Mouse (Mus musculus) intestine, embryonic 15.5 days (tissue): ENCODE data around the gene Nfic. TPM values are rescaled to one million over a fixed set of nuclear protein-coding genes. Genes with fewer than 3 reads are reported as not detected.

Experiments
- ATAC-seq: fragments of 200-750 bp; cut with Nextera tagmentation; 2 replicates; pipeline ENCODE4 v1.8.0; 2017; ENCODE audit warnings: moderate TSS enrichment, moderate library complexity
- H3K27ac ChIP-seq: fragments of 300-500 bp; sonication (generic); 2 replicates; pipeline ENCODE4 v1.5.1; 2015; ENCODE audit warnings: mild to moderate bottlenecking, inconsistent platforms
- H3K27me3 ChIP-seq: fragments of 300-500 bp; sonication (generic); replicated peaks from 2 replicates; pipeline ENCODE4 v1.6.1; 2015; ENCODE audit warnings: inconsistent platforms
- H3K36me3 ChIP-seq: fragments of 300-500 bp; sonication (generic); 2 replicates; pipeline ENCODE4 v1.6.1; 2015; ENCODE audit warnings: inconsistent platforms
- H3K4me1 ChIP-seq: fragments of 300-500 bp; sonication (generic); replicated peaks from 2 replicates; pipeline ENCODE4 v1.6.1; 2015; ENCODE audit warnings: inconsistent platforms
- H3K4me2 ChIP-seq: fragments of 300-500 bp; sonication (generic); replicated peaks from 2 replicates; pipeline ENCODE4 v1.6.1; 2015; ENCODE audit warnings: mild to moderate bottlenecking, inconsistent platforms
- H3K4me3 ChIP-seq: fragments of 300-500 bp; sonication (generic); replicated peaks from 2 replicates; pipeline ENCODE4 v1.5.1; 2015; ENCODE audit warnings: inconsistent platforms
- H3K9ac ChIP-seq: fragments of 300-500 bp; sonication (generic); 2 replicates; pipeline ENCODE4 v1.6.1; 2015; ENCODE audit warnings: inconsistent platforms
- H3K9me3 ChIP-seq: fragments of 300-500 bp; sonication (generic); 2 replicates; pipeline ENCODE4 v1.6.1; 2016; ENCODE audit warnings: inconsistent platforms
- WGBS: fragments of 180-500 bp; shearing (Covaris S2); methylation state at CpG from one replicate; pipeline ENCODE4 v1.1.7; 2015; 5-methylcytosine and 5-hydroxymethylcytosine counted together
- polyA plus RNA-seq: library from polyadenylated mRNA; unstranded; fragments of >200 nt; fragmentation: Nextera tagmentation; extraction: Ambion mirVana; gene quantifications from 2 replicates; pipeline ENCODE4 v1.2.1, GENCODE M21; 2015

Nfic gene
- polyA plus RNA-seq, 1 experiment from 2014 or later = 52.8 TPM

GRCm38 (mm10) chr10:81418216-81419070, 37.0 kb downstream of the Nfic start:
- Histone ChIP-seq H3K4me3 (no peak overlapping the region), H3K36me3 (no peaks in the 10 kb centered on the region), H3K9ac (no peak overlapping the region), H3K4me1 (peaks cover 51% of the 10 kb centered on the region), H3K27ac (no peak overlapping the region), H3K9me3 (no peaks in the 10 kb centered on the region), H3K27me3 (no peaks in the 10 kb centered on the region), H3K4me2 (no peak overlapping the region)
- 54% methylated on average over 11 of the region's 11 CpGs for WGBS
- no peak for ATAC-seq

DNA sequence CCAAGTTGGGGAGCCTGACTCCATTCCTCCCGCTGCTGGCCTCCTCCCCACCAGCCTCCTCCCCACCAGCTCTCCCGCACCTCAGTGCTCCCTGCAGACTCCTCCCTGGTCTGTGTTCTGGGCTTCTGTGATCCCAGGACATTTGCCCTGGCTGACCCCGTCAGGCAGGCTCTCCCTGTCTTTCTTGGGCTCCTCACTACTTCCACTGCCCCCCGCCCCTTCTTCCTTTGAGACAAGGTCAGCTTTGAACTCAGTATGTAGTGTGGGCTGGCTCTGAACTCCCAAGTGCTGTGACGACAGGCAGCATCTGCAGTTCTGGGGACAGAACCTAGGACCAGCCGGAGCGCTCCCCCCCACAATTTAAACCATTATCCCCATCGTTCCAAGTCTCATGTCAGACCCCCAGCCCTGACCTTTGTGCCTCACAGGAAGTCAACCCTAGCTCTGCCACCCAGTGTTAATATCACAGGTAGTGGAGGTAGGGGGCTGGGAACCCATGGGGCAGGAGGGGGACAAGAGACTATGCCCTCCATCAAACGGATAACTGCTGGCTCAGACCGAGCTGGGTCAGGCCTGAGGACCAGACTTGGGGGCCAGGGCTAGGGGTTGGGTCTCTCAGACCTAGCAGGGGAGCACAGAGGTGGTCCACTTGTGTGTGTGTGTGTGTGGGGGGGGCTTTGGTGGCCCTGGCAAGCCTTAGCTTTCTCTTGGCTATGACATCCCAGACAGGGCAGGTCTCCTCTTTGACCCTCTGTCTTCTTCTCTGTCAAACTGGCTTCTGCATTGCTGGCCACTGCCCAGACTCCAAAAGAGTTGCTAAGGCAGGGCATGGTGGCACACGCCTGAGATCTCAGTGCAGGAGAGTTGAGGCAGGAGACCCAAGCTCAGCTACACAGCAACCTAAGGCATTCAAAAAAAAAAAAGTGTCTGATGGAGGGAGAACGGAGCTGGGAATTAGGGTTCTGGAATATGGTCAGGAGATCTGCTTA, 37.9 kb downstream of the Nfic start:
- Histone ChIP-seq H3K9me3 (no peaks in the 10 kb centered on the region), H3K27ac (peak overlapping the region; percentile 78), H3K27me3 (no peaks in the 10 kb centered on the region), H3K4me1 (peaks cover 60% of the 10 kb centered on the region), H3K9ac (0 out of 2 replicates have a peak overlapping the region, but pooled peaks have one; percentile 47), H3K4me2 (peak overlapping the region; percentile 76), H3K4me3 (peak overlapping the region; percentile 33), H3K36me3 (no peaks in the 10 kb centered on the region)
- WGBS = 54% methylated on average over 12 of the region's 12 CpGs
- no peak; the same call in 1 of the 2 replicates for ATAC-seq

DNA sequence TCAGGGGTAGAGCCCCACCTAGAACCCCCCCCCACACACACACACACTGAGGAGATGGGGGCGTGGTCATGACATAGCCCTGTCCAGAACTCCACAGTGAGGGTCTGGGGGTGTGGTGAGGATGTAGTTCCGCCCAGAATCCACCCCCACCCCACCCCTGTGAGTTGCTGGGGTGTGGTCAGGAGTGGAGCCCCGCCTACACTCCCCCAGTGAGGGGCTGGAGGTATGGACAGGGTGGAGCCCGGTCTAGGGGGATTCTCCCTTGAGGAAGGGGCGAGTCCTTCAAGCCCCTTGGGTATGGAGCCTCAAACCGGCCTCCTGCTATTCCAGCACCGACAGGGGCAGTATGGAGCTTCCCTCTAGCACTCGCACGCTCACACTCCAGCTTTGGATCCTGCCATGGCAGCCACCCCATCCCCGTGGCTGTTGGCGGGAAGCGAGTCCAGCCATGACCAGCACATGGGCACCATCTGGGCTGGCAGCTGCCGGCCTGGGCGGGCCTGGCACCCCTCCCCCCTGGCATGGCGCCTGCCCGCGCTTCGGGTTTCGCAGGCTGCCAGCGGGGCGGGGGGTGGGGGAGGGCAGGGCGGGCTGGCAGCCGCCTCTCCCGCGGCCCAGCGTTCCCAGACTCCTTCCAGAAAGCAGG, 38.7 kb downstream of the Nfic start:
- H3K4me1 ChIP-seq = peaks cover 68% of the 10 kb centered on the region
- 2% methylated on average over 26 of the region's 26 CpGs for WGBS

GRCm38 (mm10) chr10:81415549-81416310, 39.7 kb downstream of the Nfic start:
- WGBS = 75% methylated on average over 17 of the region's 17 CpGs
- ATAC-seq = no peak
- Histone ChIP-seq H3K9me3 (no peaks in the 10 kb centered on the region), H3K36me3 (no peaks in the 10 kb centered on the region), H3K27ac (no peak overlapping the region), H3K4me3 (no peak overlapping the region), H3K27me3 (no peaks in the 10 kb centered on the region), H3K4me2 (no peak overlapping the region), H3K4me1 (peaks cover 78% of the 10 kb centered on the region), H3K9ac (no peak overlapping the region)

More for the DNA sequence above, 38.7 kb downstream of the Nfic start:
- Histone ChIP-seq H3K4me3 (peak overlapping the region; percentile 33), H3K27me3 (no peaks in the 10 kb centered on the region), H3K9ac (peak overlapping the region; percentile 47; the same call in 1 of the 2 replicates), H3K36me3 (no peaks in the 10 kb centered on the region), H3K27ac (peak overlapping the region; percentile 78), H3K4me2 (peak overlapping the region; percentile 76), H3K9me3 (no peaks in the 10 kb centered on the region)
- ATAC-seq = peak; percentile 62

GRCm38 (mm10) chr10:81415146-81415545, 40.3 kb downstream of the Nfic start:
- no peaks in the 10 kb centered on the region for H3K27me3 ChIP-seq
- no peaks in the 10 kb centered on the region for H3K9me3 ChIP-seq
- H3K36me3 ChIP-seq = no peaks in the 10 kb centered on the region
- peaks cover 83% of the 10 kb centered on the region for H3K4me1 ChIP-seq
- no peak overlapping the region for H3K27ac ChIP-seq
- ATAC-seq = no peak
- H3K4me2 ChIP-seq = no peak overlapping the region
- H3K4me3 ChIP-seq = no peak overlapping the region
- whole genome bisulfite sequencing = 85% methylated on average over 5 of the region's 5 CpGs
- no peak overlapping the region for H3K9ac ChIP-seq

GRCm38 (mm10) chr10:81414682-81415081, 40.8 kb downstream of the Nfic start:
- Histone ChIP-seq H3K27ac (0 out of 2 replicates have a peak overlapping the region, but pooled peaks have one; percentile 40), H3K4me3 (no peak overlapping the region), H3K4me2 (no peak overlapping the region), H3K9me3 (no peaks in the 10 kb centered on the region), H3K27me3 (no peaks in the 10 kb centered on the region), H3K9ac (no peak overlapping the region), H3K4me1 (peaks cover 88% of the 10 kb centered on the region), H3K36me3 (no peaks in the 10 kb centered on the region)
- peak; percentile 2; the same call in 1 of the 2 replicates for ATAC-seq

- no peaks in the 10 kb centered on the region for H3K36me3 ChIP-seq
- 0 out of 2 replicates have a peak overlapping the region, but pooled peaks have one; percentile 3 for H3K9ac ChIP-seq
- H3K4me1 ChIP-seq = peaks cover 94% of the 10 kb centered on the region
- 0 out of 2 replicates have a peak overlapping the region, but pooled peaks have one; percentile 40 for H3K27ac ChIP-seq
- H3K4me3 ChIP-seq = no peak overlapping the region
- H3K27me3 ChIP-seq = no peaks in the 10 kb centered on the region
- WGBS = 29% methylated on average over 26 of the region's 26 CpGs
- ATAC-seq = peak; percentile 26; the same call in 1 of the 2 replicates
- H3K9me3 ChIP-seq = no peaks in the 10 kb centered on the region
- peak overlapping the region; percentile 49 for H3K4me2 ChIP-seq
These were observed 41.8 kb downstream of the Nfic start for GRCm38 (mm10) chr10:81413310-81414261.

GRCm38 (mm10) chr10:81412586-81413309, 42.7 kb downstream of the Nfic start:
- Histone ChIP-seq H3K36me3 (no peaks in the 10 kb centered on the region), H3K9ac (no peak overlapping the region), H3K27ac (peak overlapping the region; percentile 91), H3K27me3 (no peaks in the 10 kb centered on the region), H3K4me3 (no peak overlapping the region), H3K4me1 (peaks cover 96% of the 10 kb centered on the region), H3K9me3 (no peaks in the 10 kb centered on the region), H3K4me2 (no peak overlapping the region)
- 68% methylated on average over 16 of the region's 16 CpGs for WGBS
- ATAC-seq = no peak

- no peak overlapping the region for H3K4me3 ChIP-seq
- H3K9me3 ChIP-seq = no peaks in the 10 kb centered on the region
- H3K36me3 ChIP-seq = no peaks in the 10 kb centered on the region
- peak overlapping the region; percentile 91 for H3K27ac ChIP-seq
- 0 out of 2 replicates have a peak overlapping the region, but pooled peaks have one; percentile 7 for H3K4me2 ChIP-seq
- WGBS = 47% methylated on average over 18 of the region's 18 CpGs
- no peaks in the 10 kb centered on the region for H3K27me3 ChIP-seq
- no peak for ATAC-seq
- peak overlapping the region; percentile 23 for H3K9ac ChIP-seq
- H3K4me1 ChIP-seq = peaks cover 96% of the 10 kb centered on the region
These were observed 43.7 kb downstream of the Nfic start for GRCm38 (mm10) chr10:81411471-81412400.
